Mouse (Mus musculus): ENCODE results near the gene Wdr27. TPM values are rescaled to one million over a fixed set of nuclear protein-coding genes. Genes with fewer than 3 reads are reported as not detected.

The Wdr27 gene
- polyA plus RNA-seq, 1 experiment from 2014 or later, result 8.2 TPM

DNA sequence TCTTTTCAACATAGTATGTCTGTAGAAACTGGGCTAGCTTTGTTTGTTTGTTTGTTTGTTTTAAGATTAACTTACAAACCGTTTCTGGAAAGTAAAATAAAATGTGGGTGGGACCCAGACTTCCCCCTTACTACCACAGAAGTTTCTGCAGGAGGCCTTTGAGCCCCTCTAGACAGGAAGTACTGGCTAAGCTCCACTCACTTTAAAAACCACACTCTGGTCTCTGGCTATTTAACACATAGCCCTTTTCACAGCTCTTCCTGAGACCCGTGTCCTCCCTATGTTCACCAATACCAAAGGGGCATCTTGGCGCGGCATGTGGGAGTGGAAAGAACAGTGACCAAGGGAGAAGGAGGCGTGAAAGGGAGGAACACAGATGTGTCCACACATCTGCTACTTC is 127.7 kb downstream of the Wdr27 start:
- WGBS, result 80% methylated on average over 5 of the region's 5 CpGs
- DNase-seq (ENCODE audit: low spot score, missing footprints) (no peak), ATAC-seq (ENCODE audit: low FRiP score) (no peak)
- Histone ChIP-seq H3K4me1 (ENCODE audit: control insufficient read depth, insufficient read depth, low read length) (no peaks in the 10 kb centered on the region), H3K9ac (ENCODE audit: low read length) (no peak overlapping the region), H3K4me3 (ENCODE audit: low read depth, low read length) (no peak overlapping the region), H3K9me3 (ENCODE audit: control insufficient read depth, low read length) (no peaks in the 10 kb centered on the region), H3K4me2 (no peak overlapping the region), H3K27ac (ENCODE audit: low read depth, low read length) (no peak overlapping the region), H3K27me3 (ENCODE audit: control insufficient read depth, insufficient read depth, low read length) (no peaks in the 10 kb centered on the region), H3K36me3 (ENCODE audit: control insufficient read depth, insufficient read depth, low read length) (no peaks in the 10 kb centered on the region)

DNA sequence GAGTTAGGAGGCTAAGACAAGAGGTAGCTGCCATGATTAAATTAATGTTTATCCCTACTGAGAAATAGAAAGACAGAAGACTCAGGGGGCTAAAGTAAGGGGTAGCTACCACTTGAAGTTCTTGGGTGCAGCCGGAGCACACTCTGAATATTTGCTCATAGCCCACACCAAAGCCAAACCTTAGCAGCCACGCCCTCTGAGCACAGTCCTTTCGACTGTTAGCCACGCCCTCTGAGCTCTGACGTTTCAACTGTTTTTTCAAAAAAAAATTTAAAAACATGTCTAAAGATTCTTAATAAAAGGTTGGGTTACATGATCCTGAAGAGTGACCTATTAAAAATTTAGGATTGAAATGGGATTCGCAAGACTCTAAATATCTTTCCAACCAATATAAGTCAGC is 130.3 kb downstream of the Wdr27 start:
- DNase-seq (ENCODE audit: low spot score, missing footprints) (no peak), ATAC-seq (ENCODE audit: low FRiP score) (no peak)
- 86% methylated on average over 6 of the region's 6 CpGs for WGBS

DNA sequence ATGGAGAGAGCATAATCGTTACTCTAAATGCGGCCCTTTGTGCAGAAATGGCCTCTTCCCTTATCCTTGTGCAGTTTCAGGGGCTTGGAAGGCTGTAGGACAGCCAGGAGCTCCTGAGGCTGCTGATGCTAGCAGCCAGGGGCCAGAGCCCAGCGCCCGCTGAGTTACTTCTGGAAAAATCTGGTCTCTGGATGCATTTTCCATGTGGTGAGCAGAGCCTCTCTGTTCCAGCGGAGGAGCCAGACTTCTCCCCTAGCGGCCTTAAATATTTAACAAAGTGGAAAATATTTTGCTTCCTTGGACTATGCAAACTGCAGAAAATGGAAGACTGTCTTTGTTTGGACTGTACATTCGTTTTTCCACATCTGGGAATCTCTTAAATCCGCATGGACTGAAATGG is 130.9 kb downstream of the Wdr27 start:
- Histone ChIP-seq H3K4me1 (ENCODE audit: control insufficient read depth, insufficient read depth, low read length) (no peaks in the 10 kb centered on the region), H3K27me3 (ENCODE audit: control insufficient read depth, insufficient read depth, low read length) (no peaks in the 10 kb centered on the region), H3K9ac (ENCODE audit: low read length) (no peak overlapping the region), H3K36me3 (ENCODE audit: control insufficient read depth, insufficient read depth, low read length) (no peaks in the 10 kb centered on the region), H3K4me2 (no peak overlapping the region), H3K9me3 (ENCODE audit: control insufficient read depth, low read length) (no peaks in the 10 kb centered on the region), H3K4me3 (ENCODE audit: low read depth, low read length) (no peak overlapping the region), H3K27ac (ENCODE audit: low read depth, low read length) (no peak overlapping the region)
- DNase-seq (ENCODE audit: low spot score, missing footprints) (no peak), ATAC-seq (ENCODE audit: low FRiP score) (no peak)
- WGBS, result 91% methylated on average over 8 of the region's 8 CpGs

More for the DNA sequence above, 130.3 kb downstream of the Wdr27 start:
- H3K27ac ChIP-seq (ENCODE audit: low read depth, low read length), result no peak overlapping the region
- no peaks in the 10 kb centered on the region for H3K36me3 ChIP-seq (ENCODE audit: control insufficient read depth, insufficient read depth, low read length)
- H3K4me1 ChIP-seq (ENCODE audit: control insufficient read depth, insufficient read depth, low read length), result no peaks in the 10 kb centered on the region
- H3K27me3 ChIP-seq (ENCODE audit: control insufficient read depth, insufficient read depth, low read length), result no peaks in the 10 kb centered on the region
- no peak overlapping the region for H3K4me2 ChIP-seq
- no peaks in the 10 kb centered on the region for H3K9me3 ChIP-seq (ENCODE audit: control insufficient read depth, low read length)
- no peak overlapping the region for H3K9ac ChIP-seq (ENCODE audit: low read length)
- H3K4me3 ChIP-seq (ENCODE audit: low read depth, low read length), result no peak overlapping the region

DNA sequence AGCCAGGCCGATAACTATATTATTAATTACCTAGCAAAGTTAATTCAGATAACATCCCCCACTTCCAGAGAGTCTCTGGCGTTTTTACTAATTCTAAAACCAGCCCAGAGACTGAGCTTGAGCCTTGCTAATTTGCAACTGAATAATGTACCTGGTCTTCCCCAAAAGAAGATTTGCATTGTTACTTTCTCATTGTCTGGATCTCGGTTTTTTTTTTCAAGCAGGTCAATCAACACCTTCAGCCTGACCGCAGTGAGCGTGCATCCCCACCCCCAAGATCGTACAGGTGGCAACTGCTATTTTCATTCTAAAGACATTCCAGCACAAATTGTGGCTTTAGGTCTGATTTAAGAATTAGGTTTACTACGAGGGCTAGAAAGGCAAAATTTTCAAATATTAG is 136.2 kb downstream of the Wdr27 start:
- Histone ChIP-seq H3K36me3 (ENCODE audit: control insufficient read depth, insufficient read depth, low read length) (no peaks in the 10 kb centered on the region), H3K27ac (ENCODE audit: low read depth, low read length) (no peak overlapping the region), H3K9ac (ENCODE audit: low read length) (no peak overlapping the region), H3K4me3 (ENCODE audit: low read depth, low read length) (no peak overlapping the region), H3K9me3 (ENCODE audit: control insufficient read depth, low read length) (no peaks in the 10 kb centered on the region), H3K4me1 (ENCODE audit: control insufficient read depth, insufficient read depth, low read length) (no peaks in the 10 kb centered on the region), H3K4me2 (no peak overlapping the region), H3K27me3 (ENCODE audit: control insufficient read depth, insufficient read depth, low read length) (no peaks in the 10 kb centered on the region)
- DNase-seq (ENCODE audit: low spot score, missing footprints) (no peak), ATAC-seq (ENCODE audit: low FRiP score) (no peak)
- 89% methylated on average over 7 of the region's 7 CpGs for WGBS

DNA sequence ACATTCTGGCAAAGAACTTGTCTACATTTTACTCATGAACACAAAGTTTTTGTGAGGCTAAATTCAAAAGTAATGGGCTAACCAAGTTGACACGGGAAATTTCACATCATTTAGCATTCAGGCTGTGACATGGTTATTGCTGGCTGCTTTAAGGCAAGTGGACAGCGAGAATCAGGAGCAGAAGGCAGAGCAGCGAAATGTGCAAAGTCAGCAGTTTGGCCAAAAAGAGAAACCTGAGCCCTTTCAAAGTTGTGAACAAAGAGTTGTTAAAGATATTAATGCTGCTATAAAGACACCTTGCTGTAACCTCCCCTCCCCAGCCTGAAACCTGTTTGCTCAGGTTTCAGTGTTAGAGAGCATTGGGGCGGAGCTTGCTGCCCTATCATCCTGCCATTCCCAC is 143.7 kb downstream of the Wdr27 start:
- 91% methylated on average over 4 of the region's 4 CpGs for WGBS
- Histone ChIP-seq H3K36me3 (ENCODE audit: control insufficient read depth, insufficient read depth, low read length) (no peaks in the 10 kb centered on the region), H3K9me3 (ENCODE audit: control insufficient read depth, low read length) (no peaks in the 10 kb centered on the region), H3K9ac (ENCODE audit: low read length) (no peak overlapping the region), H3K27me3 (ENCODE audit: control insufficient read depth, insufficient read depth, low read length) (no peaks in the 10 kb centered on the region), H3K4me2 (no peak overlapping the region), H3K4me1 (ENCODE audit: control insufficient read depth, insufficient read depth, low read length) (no peaks in the 10 kb centered on the region), H3K27ac (ENCODE audit: low read depth, low read length) (no peak overlapping the region), H3K4me3 (ENCODE audit: low read depth, low read length) (no peak overlapping the region)
- no peak for ATAC-seq (ENCODE audit: low FRiP score)
- no peak for DNase-seq (ENCODE audit: low spot score, missing footprints)

DNA sequence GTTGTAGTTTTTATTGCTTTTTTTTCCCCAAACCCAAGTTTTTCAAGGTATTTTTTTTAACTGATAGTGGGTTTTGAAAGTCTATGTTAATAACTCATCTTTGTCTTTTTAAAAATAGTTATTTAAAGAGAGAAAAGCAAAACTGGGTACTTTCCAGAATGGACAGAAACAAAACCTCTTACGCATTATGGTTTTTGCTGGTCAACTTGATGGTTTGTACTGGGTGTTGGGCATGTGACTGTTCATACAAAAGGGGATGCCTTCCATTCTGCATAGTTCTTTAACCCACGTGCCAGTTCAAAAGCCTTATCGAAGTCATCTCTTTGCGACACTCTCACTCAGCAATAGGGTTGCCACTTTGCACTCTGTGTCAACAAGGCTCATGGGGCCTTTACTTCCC is 147.9 kb downstream of the Wdr27 start:
- WGBS, result 95% methylated on average over 4 of the region's 4 CpGs
- no peaks in the 10 kb centered on the region for H3K36me3 ChIP-seq (ENCODE audit: control insufficient read depth, insufficient read depth, low read length)
- no peak overlapping the region for H3K27ac ChIP-seq (ENCODE audit: low read depth, low read length)
- no peak overlapping the region for H3K4me2 ChIP-seq
- H3K27me3 ChIP-seq (ENCODE audit: control insufficient read depth, insufficient read depth, low read length), result no peaks in the 10 kb centered on the region
- DNase-seq (ENCODE audit: low spot score, missing footprints), result peak; percentile 75
- no peaks in the 10 kb centered on the region for H3K9me3 ChIP-seq (ENCODE audit: control insufficient read depth, low read length)
- H3K4me3 ChIP-seq (ENCODE audit: low read depth, low read length), result no peak overlapping the region
- H3K4me1 ChIP-seq (ENCODE audit: control insufficient read depth, insufficient read depth, low read length), result no peaks in the 10 kb centered on the region
- H3K9ac ChIP-seq (ENCODE audit: low read length), result no peak overlapping the region
- no peak for ATAC-seq (ENCODE audit: low FRiP score)

DNA sequence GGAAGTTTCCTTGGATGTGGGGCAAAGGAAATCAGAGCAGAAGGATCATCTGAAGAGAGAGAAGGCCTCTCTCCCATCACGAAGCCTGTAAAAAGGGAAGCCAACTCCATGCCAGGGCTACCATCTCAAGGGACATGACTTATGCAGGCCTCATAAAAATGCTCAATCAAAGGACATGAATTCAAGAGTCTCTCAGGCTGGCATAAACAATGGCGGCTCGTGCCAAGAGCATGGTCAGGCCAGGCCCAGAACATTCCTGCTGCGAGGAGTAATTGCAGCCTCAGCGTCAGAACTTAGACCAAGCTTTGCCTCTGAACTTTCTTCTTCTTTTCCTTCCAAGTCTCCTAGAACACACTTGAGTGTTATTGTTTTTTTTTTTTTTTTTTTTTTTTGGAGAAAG is 163.6 kb downstream of the Wdr27 start:
- Histone ChIP-seq H3K4me2 (no peak overlapping the region), H3K27ac (ENCODE audit: low read depth, low read length) (no peak overlapping the region), H3K36me3 (ENCODE audit: control insufficient read depth, insufficient read depth, low read length) (no peaks in the 10 kb centered on the region), H3K4me1 (ENCODE audit: control insufficient read depth, insufficient read depth, low read length) (no peaks in the 10 kb centered on the region), H3K4me3 (ENCODE audit: low read depth, low read length) (no peak overlapping the region), H3K27me3 (ENCODE audit: control insufficient read depth, insufficient read depth, low read length) (no peaks in the 10 kb centered on the region), H3K9ac (ENCODE audit: low read length) (no peak overlapping the region), H3K9me3 (ENCODE audit: control insufficient read depth, low read length) (no peaks in the 10 kb centered on the region)
- DNase-seq (ENCODE audit: low spot score, missing footprints) (no peak), ATAC-seq (ENCODE audit: low FRiP score) (no peak)
- 96% methylated on average over 5 of the region's 5 CpGs for WGBS

DNA sequence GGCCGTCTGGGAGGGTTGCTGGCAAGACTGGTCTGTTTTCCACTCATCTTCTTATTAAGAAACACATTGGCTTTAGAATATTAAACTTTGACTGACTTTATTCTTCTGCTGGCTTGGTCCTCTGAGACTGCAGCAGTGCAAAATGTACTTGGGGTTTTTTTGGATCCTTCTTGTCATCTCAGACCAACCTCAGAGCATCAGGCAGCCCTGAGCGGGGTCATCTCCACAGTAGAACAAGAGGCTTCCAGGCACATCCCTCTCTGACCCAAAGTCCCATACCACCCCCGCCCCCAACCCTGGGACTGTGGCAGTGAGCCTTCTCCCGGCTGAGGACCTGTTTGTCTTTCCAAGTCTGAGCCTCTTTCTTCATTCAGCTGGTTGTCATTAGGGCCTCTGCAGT is 171.6 kb downstream of the Wdr27 start:
- Histone ChIP-seq H3K9me3 (ENCODE audit: control insufficient read depth, low read length) (no peaks in the 10 kb centered on the region), H3K9ac (ENCODE audit: low read length) (no peak overlapping the region), H3K36me3 (ENCODE audit: control insufficient read depth, insufficient read depth, low read length) (no peaks in the 10 kb centered on the region), H3K4me3 (ENCODE audit: low read depth, low read length) (no peak overlapping the region), H3K27ac (ENCODE audit: low read depth, low read length) (no peak overlapping the region), H3K4me1 (ENCODE audit: control insufficient read depth, insufficient read depth, low read length) (no peaks in the 10 kb centered on the region), H3K4me2 (no peak overlapping the region), H3K27me3 (ENCODE audit: control insufficient read depth, insufficient read depth, low read length) (no peaks in the 10 kb centered on the region)
- DNase-seq (ENCODE audit: low spot score, missing footprints) (no peak), ATAC-seq (ENCODE audit: low FRiP score) (no peak)
- WGBS, result 72% methylated on average over 4 of the region's 4 CpGs

DNA sequence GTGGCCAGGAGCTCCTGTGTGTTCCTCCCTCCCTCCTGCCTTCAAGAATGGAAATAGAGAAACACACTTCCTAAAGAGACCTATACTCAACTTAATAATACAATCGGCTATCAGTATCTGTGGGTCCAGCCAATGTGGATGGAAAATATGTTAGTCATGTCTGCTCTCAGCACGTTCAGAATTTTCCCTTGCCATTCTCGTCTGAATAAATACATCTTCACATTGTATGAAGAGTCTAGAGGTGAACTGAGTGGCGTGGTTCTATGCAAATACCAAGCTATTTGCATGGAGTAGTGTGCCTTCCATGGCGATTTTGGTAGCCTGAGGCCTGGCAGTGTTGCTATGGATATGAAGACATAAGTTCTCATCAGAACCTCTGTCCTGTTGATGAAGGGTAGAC is 172.6 kb downstream of the Wdr27 start:
- Histone ChIP-seq H3K4me2 (no peak overlapping the region), H3K4me1 (ENCODE audit: control insufficient read depth, insufficient read depth, low read length) (no peaks in the 10 kb centered on the region), H3K9ac (ENCODE audit: low read length) (no peak overlapping the region), H3K4me3 (ENCODE audit: low read depth, low read length) (no peak overlapping the region), H3K27ac (ENCODE audit: low read depth, low read length) (no peak overlapping the region), H3K36me3 (ENCODE audit: control insufficient read depth, insufficient read depth, low read length) (no peaks in the 10 kb centered on the region), H3K9me3 (ENCODE audit: control insufficient read depth, low read length) (no peaks in the 10 kb centered on the region), H3K27me3 (ENCODE audit: control insufficient read depth, insufficient read depth, low read length) (no peaks in the 10 kb centered on the region)
- no peak for ATAC-seq (ENCODE audit: low FRiP score)
- 76% methylated on average over 5 of the region's 5 CpGs for WGBS
- DNase-seq (ENCODE audit: low spot score, missing footprints), result no peak
